Mouse (Mus musculus) cerebellum, adult 9-11 months (tissue): Measurements from ENCODE around the gene Mettl15.

Experiments used
- DNase-seq: peaks from one replicate; pipeline ENCODE4 v3.0.0; 2022

The Mettl15 gene

GRCm38 (mm10) chr2:109156131-109156530, 124.4 kb downstream of the Mettl15 start:
- no peak for DNase-seq

DNA sequence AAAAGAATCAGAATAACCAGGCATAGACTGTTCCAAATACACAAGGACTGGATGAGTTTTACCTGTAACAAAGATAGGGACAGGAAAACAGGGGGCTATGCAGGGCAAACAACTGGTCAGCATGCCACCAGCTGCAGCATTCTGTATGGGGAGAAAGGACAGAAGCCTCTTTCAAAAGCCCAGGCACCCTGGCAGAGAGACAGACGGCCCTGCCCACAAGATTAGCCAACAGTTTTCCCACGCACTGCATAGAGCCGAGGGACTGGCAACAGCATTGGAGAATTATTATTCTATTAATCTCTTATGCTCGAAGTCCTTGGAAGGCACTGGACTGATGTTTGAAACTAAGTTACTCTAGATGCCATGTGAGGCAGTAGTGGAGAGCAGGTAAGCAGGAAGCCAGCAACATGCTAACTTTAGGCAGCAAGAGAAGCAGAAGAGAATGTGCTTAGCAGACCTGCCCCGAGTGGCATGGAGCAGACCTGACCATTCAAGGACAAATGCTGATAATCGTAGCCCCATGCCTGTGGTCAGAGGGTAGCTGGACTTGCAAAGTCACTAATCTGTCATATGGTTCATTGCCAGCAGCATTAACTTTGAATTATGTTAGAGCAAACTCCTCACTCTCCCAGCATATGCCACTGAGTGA, 127.0 kb downstream of the Mettl15 start:
- DNase-seq = no peak

- DNase-seq = no peak
Observed at GRCm38 (mm10) chr2:109147292-109147691, 133.3 kb downstream of the Mettl15 start.

- no peak for DNase-seq
Observed at GRCm38 (mm10) chr2:109144410-109144809, 136.1 kb downstream of the Mettl15 start.

DNA sequence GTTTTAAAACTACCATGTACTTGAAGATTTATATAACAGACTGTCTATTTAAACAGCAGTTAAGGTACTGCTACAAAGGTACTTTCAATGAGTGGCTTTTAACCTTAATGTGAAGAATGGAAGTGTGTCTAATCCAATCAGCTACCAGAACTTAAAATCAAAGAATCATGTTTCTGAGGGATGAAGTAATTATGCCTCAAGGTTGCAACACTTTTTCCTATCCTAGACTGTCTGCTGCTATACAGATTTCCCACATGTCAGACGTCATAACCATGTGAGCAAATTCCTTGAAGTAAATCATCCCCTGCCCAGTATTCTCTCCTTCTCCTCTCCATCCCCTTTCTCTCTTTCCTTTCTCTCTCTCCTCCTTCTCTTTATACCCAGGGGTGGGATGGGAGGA, 140.2 kb downstream of the Mettl15 start:
- DNase-seq = no peak

GRCm38 (mm10) chr2:109137276-109137675, 143.3 kb downstream of the Mettl15 start:
- peak; percentile 14 for DNase-seq

DNA sequence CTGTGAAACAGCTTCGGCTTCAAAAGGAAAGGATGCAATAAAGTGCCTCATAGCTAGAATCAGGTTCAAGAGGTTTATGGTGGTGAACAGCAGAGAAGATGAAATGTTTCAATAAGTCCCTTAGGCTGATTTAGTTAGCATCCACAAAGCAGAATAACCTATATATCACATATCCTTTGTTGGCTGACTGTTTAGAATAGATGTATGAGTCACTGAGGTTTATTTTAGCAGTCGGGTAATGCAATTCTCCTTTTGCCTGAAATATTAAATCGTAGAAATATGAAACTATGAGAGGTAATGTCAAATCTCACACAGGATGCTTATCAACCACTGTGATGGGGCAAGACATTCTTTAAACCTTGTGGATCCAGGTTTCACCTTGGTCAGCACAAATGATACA, 149.8 kb downstream of the Mettl15 start:
- no peak for DNase-seq

DNA sequence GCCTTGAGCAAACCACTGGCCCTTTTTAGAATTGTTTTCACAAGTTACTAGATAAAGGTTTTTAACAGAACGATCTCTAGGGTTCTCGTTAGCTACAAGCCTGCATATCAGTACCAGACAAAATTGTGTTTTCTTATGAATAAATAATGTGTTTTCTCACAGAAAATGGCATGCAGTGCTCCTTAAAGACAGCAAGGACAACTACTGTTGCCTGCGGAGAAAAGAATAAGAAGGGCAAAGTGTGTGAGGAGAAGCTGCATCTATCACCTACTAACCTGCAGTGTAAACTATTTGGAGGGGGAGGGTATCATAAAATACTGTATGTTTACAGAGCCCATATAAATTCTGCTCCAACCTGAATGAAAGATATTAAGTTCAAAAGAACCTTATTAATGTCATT, 150.6 kb downstream of the Mettl15 start:
- DNase-seq = no peak

- no peak for DNase-seq
Observed at GRCm38 (mm10) chr2:109105773-109106484, 174.6 kb downstream of the Mettl15 start.

GRCm38 (mm10) chr2:109049686-109050085, 230.9 kb downstream of the Mettl15 start:
- no peak for DNase-seq
